Mouse (Mus musculus) heart, adult 8-10 months (tissue): ENCODE measurements around the gene Gm14180. TPM values are rescaled to one million over a fixed set of nuclear protein-coding genes. Genes with fewer than 3 reads are reported as not detected.
"Not testable (repeated sequence)": the region's sequence is repeated elsewhere in the genome, so short reads cannot be mapped to it uniquely, and the experiment has no call there.

Source experiments
- DNase-seq: peaks from one replicate; pipeline ENCODE4 v3.0.0; 2022; ENCODE audit warnings: low spot score
- total RNA-seq, 4 experiments: library from RNA; stranded (reverse); gene quantifications; 2 replicates each; pipeline ENCODE4 v1.2.4; 2022

Gm14180 gene
- not detected for total RNA-seq

GRCm38 (mm10) chr11:99734190-99734589 is at the start of gene Gm14180:
Gene Gm14180 (minus strand): TSS chr11:99734290.
- no peak for DNase-seq

GRCm38 (mm10) chr11:99780604-99781003 is 46.5 kb upstream of the Gm14180 start, which contains the start of gene Krtap4-8:
Gene Krtap4-8 (minus strand): TSS chr11:99780704.
- DNase-seq = no peak

GRCm38 (mm10) chr11:99778401-99778800 is 44.3 kb upstream of the Gm14180 start:
- DNase-seq = no peak

DNA sequence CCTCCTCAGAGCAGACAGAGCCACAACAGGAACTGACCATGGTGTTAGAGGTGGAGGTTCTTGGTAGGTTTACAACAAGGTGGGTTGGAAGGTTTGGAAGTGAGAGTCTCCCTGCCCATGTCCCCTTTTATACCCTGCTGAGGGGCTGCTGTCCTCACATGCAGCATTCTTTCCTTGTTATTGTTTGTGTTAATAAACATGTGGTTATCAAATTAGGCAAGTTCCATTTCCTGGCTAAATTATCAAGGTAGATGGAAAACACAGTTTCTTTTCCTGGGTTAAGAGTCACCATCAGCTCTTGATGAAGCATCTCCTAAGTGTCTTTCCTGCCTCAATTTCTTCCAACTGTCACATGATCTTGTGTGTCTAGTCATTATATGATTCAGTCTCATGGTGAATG is 38.7 kb upstream of the Gm14180 start, which contains the start of gene Gm11595:
Gene Gm11595 (minus strand): TSS at position 101 of the 400 bp plus-strand sequence.
- not testable (repeated sequence) for DNase-seq

GRCm38 (mm10) chr11:99768410-99768809 is 34.3 kb upstream of the Gm14180 start:
- DNase-seq = no peak

DNA sequence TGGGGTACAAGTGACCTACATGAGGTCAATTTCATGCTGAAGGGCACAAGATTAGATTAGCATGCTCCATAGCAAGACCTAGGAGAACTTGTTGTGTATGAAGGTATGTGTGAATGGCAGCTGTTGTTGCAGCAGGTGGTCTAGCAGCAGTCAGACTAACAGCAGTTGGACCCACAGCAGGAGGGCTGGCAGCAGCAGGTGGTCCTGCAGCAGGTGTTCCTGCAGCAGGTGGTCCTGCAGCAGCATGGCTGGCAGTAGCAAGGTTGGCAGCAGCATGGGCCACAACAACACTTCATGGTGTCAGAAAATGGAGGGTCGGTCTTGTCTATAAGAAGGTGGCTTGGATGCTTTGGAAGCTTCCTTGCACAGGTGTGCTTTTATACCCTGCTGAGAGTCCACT is 24.8 kb upstream of the Gm14180 start:
- DNase-seq = no peak

DNA sequence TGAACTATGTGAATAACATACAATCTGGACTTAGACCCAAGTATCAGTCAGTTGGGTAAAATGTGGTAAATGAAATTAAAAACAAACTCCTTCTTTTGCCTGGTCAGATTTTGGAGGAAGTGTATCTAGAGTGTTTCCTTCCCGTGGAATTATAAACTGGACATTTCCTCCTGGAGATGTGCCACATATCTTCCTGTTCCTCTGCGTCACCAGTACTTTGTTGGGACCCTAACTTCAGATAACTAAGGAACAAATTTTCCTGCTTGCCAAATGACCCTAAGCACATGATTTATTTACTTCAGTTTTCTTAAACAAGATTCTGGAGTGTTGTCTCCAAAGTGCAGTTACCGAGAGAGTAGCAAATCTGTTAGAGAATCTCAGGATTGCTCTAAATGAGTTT is 9.9 kb upstream of the Gm14180 start:
- DNase-seq = no peak

DNA sequence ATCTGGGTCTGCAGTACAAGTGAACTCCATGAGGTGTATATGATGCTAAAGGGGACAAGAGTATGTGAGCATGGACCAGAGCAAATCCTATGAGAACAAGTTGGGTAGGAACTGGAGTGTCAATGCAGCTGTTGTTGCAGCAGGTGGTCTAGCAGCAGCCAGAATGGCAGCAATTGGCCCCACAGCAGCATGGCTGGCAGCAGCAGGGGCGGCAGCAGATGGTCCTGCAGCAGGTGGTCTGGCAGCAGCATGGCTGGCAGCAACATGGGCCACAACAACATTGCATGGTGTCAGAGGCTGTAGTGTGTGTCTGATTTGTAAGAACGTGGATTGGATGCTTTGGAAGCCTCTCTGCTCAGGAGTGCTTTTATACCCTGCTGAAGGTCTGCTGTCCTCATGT is 10.0 kb downstream of the Gm14180 start:
- DNase-seq = no peak

GRCm38 (mm10) chr11:99718759-99719158 is 15.3 kb downstream of the Gm14180 start:
- DNase-seq = no peak

DNA sequence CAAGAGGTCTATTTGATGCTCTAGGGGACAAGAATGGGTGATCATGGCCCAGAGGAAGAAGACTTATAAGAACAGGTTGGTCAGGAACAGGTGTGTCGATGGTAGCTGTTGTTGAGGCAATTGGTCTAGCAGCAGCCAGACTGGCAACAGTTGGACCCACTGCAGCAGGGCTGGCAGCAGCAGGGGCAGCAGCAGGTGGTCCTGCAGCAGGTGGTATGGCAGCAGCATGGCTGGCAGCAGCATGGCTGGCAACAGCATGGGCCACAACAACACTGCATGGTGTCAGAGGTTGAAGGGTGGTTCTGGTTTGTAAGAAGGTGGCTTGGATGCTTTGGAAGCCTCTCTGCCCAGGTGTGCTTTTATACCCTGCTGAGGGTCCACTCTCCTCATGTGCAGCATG is 43.6 kb downstream of the Gm14180 start, which contains the start of gene Gm14190:
Gene Gm14190 (minus strand): TSS at position 278 of the 400 bp plus-strand sequence.
- DNase-seq = no peak

DNA sequence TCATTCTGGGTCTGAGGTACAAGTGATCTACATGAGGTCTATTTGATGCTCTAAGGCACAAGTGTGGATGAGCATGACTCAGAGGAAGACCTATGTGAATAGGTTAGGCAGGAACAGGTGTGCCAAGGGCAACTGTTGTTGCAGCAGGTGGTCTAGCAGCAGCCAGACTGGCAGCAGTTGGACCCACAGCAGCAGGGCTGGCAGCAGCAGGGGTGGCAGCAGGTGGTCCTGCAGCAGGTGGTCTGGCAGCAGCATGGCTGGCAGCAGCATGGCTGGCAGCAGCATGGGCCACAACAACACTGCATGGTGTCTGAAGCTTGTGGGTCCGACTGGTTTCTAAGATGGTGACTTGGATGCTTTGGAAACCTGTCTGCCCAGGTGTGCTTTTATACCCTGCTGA is 48.9 kb downstream of the Gm14180 start:
- DNase-seq = not testable (repeated sequence)

Other genes with a start within 250 kb of the Gm14180 start
- not detected for gene Krt23, start 241.2 kb downstream of the Gm14180 start, total RNA-seq
- gene Krt39, start 213.0 kb downstream of the Gm14180 start, total RNA-seq = not detected
- not detected for gene Krt40, start 191.1 kb downstream of the Gm14180 start, total RNA-seq
- gene Krtap3-3, start 183.4 kb downstream of the Gm14180 start, total RNA-seq = not detected
- not detected for gene Krtap3-2, start 177.4 kb downstream of the Gm14180 start, total RNA-seq
- gene Gm11939, start 174.8 kb downstream of the Gm14180 start, total RNA-seq = not detected
- gene Krtap3-1, start 167.7 kb downstream of the Gm14180 start, total RNA-seq = not detected
- gene Krtap1-5, start 153.3 kb downstream of the Gm14180 start, total RNA-seq = not detected
- not detected for gene Krtap1-4, start 150.6 kb downstream of the Gm14180 start, total RNA-seq
- gene Krtap1-3, start 143.0 kb downstream of the Gm14180 start, total RNA-seq = not detected
- not detected for gene Krtap9-3, start 136.2 kb downstream of the Gm14180 start, total RNA-seq
- not detected for gene Gm11938, start 131.0 kb downstream of the Gm14180 start, total RNA-seq
- gene Gm11937, start 124.1 kb downstream of the Gm14180 start, total RNA-seq = not detected
- not detected for gene Krtap2-4, start 119.4 kb downstream of the Gm14180 start, total RNA-seq
- not detected for gene Gm11562, start 113.9 kb downstream of the Gm14180 start, total RNA-seq
- gene Krtap4-1, start 106.1 kb downstream of the Gm14180 start, total RNA-seq = not detected
- gene Krtap4-2, start 99.2 kb downstream of the Gm14180 start, total RNA-seq = not detected
- gene Krtap4-7, start 90.2 kb downstream of the Gm14180 start, total RNA-seq = not detected
- gene Gm11555, start 84.1 kb downstream of the Gm14180 start, total RNA-seq = not detected
- not detected for gene Gm11563, start 75.3 kb downstream of the Gm14180 start, total RNA-seq
- not detected for gene Krtap4-6, start 68.3 kb downstream of the Gm14180 start, total RNA-seq
- not detected for gene Gm14190, start 43.5 kb downstream of the Gm14180 start, total RNA-seq
- gene Gm11595, start 38.6 kb upstream of the Gm14180 start, total RNA-seq = not detected
- gene Krtap4-8, start 46.4 kb upstream of the Gm14180 start, total RNA-seq = not detected
- gene Krtap4-9, start 50.9 kb upstream of the Gm14180 start, total RNA-seq = not detected
- gene Gm11596, start 59.2 kb upstream of the Gm14180 start, total RNA-seq = not detected
- gene Gm11569, start 64.6 kb upstream of the Gm14180 start, total RNA-seq = not detected
- not detected for gene Gm11554, start 70.2 kb upstream of the Gm14180 start, total RNA-seq
- not detected for gene Krtap4-13, start 75.6 kb upstream of the Gm14180 start, total RNA-seq
- not detected for gene Gm11564, start 81.4 kb upstream of the Gm14180 start, total RNA-seq
- gene 2300003K06Rik, start 103.8 kb upstream of the Gm14180 start, total RNA-seq = not detected
- gene Krtap4-16, start 117.3 kb upstream of the Gm14180 start, total RNA-seq = not detected
- not detected for gene Gm11568, start 123.6 kb upstream of the Gm14180 start, total RNA-seq
- not detected for gene Gm11559, start 130.2 kb upstream of the Gm14180 start, total RNA-seq
- gene Krtap9-1, start 139.1 kb upstream of the Gm14180 start, total RNA-seq = not detected
- gene Gm11567, start 144.9 kb upstream of the Gm14180 start, total RNA-seq = not detected
- gene Krtap31-1, start 173.6 kb upstream of the Gm14180 start, total RNA-seq = not detected
- not detected for gene Gm11565, start 180.5 kb upstream of the Gm14180 start, total RNA-seq
- not detected for gene Krtap31-2, start 202.0 kb upstream of the Gm14180 start, total RNA-seq
- gene Krtap9-5, start 214.2 kb upstream of the Gm14180 start, total RNA-seq = not detected
- not detected for gene Krtap29-1, start 244.8 kb upstream of the Gm14180 start, total RNA-seq